Mouse (Mus musculus) heart, embryonic 16.5 days (tissue): ENCODE results near the gene Adipoq. TPM values are rescaled to one million over a fixed set of nuclear protein-coding genes. Genes with fewer than 3 reads are reported as not detected.

Source experiments
- ATAC-seq: fragments of 200-750 bp; cut with Nextera tagmentation; replicated peaks from 2 replicates; pipeline ENCODE4 v1.8.0; 2017; ENCODE audit warnings: moderate number of reproducible peaks; ENCODE audit not compliant: insufficient read depth, low FRiP score; ENCODE audit errors: extremely low read depth
- H3K27ac ChIP-seq: fragments of 300-500 bp; sonication (generic); 2 replicates; pipeline ENCODE4 v1.5.1; 2014; ENCODE audit warnings: mild to moderate bottlenecking, low read length, control low read depth, moderate library complexity
- H3K27me3 ChIP-seq: fragments of 300-500 bp; sonication (generic); 2 replicates; pipeline ENCODE4 v1.6.1; 2014; ENCODE audit warnings: low read length, mixed read lengths; ENCODE audit not compliant: control insufficient read depth, insufficient read depth
- H3K36me3 ChIP-seq: fragments of 300-500 bp; sonication (generic); 2 replicates; pipeline ENCODE4 v1.6.1; 2014; ENCODE audit not compliant: control insufficient read depth, insufficient read depth
- H3K4me1 ChIP-seq: fragments of 300-500 bp; sonication (generic); 2 replicates; pipeline ENCODE4 v1.6.1; 2014; ENCODE audit warnings: low read length, mixed read lengths; ENCODE audit not compliant: control insufficient read depth, insufficient read depth
- H3K4me2 ChIP-seq: fragments of 300-500 bp; sonication (generic); 2 replicates; pipeline ENCODE4 v1.6.1; 2014; ENCODE audit warnings: low read depth, mild to moderate bottlenecking, control low read depth, low read length
- H3K4me3 ChIP-seq: fragments of 300-500 bp; sonication (generic); 2 replicates; pipeline ENCODE4 v1.5.1; 2014; ENCODE audit warnings: mild to moderate bottlenecking, control low read depth, low read length
- H3K9ac ChIP-seq: fragments of 300-500 bp; sonication (generic); 2 replicates; pipeline ENCODE4 v1.6.1; 2014; ENCODE audit warnings: low read length, control low read depth
- H3K9me3 ChIP-seq: fragments of 300-500 bp; sonication (generic); replicated peaks from 2 replicates; pipeline ENCODE4 v1.6.1; 2016; ENCODE audit warnings: low read length; ENCODE audit not compliant: control insufficient read depth
- WGBS: fragments of 180-500 bp; shearing (Covaris S2); extraction: QIAGEN DNeasy Blood & Tissue Kit; methylation state at CpG from one replicate; pipeline ENCODE4 v1.1.7; 2014; 5-methylcytosine and 5-hydroxymethylcytosine counted together
- polyA plus RNA-seq: library from polyadenylated mRNA; unstranded; fragments of >200 nt; fragmentation: Nextera tagmentation; extraction: Ambion mirVana; gene quantifications from 2 replicates; pipeline ENCODE4 v1.2.1, GENCODE M21; 2015

Adipoq gene
- polyA plus RNA-seq, 1 experiment from 2014 or later = not detected

DNA sequence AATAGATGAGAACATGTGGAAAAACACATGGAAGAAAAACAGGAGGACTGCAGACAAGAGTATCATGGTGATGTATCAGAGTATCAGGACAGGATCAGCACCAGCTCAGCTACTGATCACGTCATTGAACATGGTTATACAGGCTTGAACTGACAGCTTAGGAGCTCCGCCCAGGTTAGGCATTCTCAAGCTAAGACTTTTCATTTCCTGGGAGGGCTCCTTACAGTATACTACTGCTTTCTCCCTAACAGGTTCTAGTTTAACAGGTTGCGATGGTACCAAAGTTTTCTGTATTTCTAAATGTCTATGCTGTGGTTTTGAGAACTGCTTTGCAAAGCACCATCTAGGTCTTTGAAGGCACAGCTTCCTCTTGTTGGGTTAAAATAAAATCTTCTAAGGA is 35.2 kb downstream of the Adipoq start:
- no peak for ATAC-seq
- H3K36me3 ChIP-seq = no peaks in the 10 kb centered on the region
- no peak overlapping the region for H3K9ac ChIP-seq
- no peaks in the 10 kb centered on the region for H3K27me3 ChIP-seq
- WGBS = 70% methylated on average over 3 of the region's 3 CpGs
- 0 out of 2 replicates have a peak, but pooled peaks cover 2% of the 10 kb centered on the region for H3K4me1 ChIP-seq
- no peak overlapping the region for H3K4me2 ChIP-seq
- H3K4me3 ChIP-seq = no peak overlapping the region
- no peak overlapping the region for H3K27ac ChIP-seq
- no peaks in the 10 kb centered on the region for H3K9me3 ChIP-seq

DNA sequence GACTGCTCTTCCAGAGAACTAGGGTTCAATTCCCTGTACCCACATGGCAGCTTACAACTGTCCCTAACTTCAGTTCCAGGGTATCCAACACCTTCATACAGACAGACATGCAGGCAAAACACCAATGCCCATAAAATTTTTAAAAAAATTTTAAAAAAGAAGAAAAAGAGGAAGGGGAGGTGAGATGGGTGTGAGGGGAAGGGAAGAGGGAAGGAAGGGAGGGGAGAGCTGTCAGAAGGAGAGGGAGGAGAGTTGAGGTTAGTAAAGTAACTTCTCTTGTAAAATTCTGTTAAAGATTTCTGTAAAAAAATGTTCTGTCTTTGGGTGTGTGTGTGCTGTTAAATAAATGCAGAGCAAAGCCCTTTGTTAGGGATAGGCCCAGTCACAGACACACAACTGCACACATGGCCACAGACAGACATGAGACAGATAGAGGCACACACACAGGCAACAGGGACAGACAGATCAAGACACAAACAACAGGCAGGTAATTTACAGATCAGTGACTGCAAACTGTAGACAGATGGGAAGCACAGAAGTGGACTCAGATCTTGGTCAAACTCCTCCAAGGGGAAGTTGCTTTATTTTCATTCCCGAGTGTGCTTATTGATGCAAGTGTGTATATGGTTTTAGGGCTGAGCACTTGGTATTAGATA is 35.7 kb downstream of the Adipoq start:
- 68% methylated on average over 1 of the region's 1 CpGs for WGBS
- no peak for ATAC-seq
- no peak overlapping the region for H3K4me2 ChIP-seq
- H3K9me3 ChIP-seq = no peaks in the 10 kb centered on the region
- H3K27me3 ChIP-seq = no peaks in the 10 kb centered on the region
- H3K4me3 ChIP-seq = no peak overlapping the region
- no peaks in the 10 kb centered on the region for H3K36me3 ChIP-seq
- H3K4me1 ChIP-seq = 0 out of 2 replicates have a peak, but pooled peaks cover 2% of the 10 kb centered on the region
- no peak overlapping the region for H3K27ac ChIP-seq
- no peak overlapping the region for H3K9ac ChIP-seq

DNA sequence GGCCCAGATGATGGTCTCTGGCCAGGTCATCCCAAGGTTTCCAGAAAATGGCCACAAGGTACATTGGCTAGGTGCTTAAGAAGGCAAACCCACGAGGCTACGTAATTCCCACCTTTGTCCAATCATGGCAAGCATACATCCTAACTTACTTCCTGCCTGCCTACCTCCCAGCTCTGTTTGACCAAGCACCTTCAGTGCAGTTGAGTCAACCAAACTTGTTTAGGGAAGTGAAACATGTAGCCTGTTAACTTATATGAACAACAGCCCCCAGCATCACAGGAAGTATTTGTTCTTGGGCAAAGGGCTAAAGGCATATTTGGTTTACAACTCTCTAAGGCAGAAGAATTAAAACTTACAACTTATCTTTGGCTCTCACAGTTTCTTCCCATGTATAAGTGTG is 39.5 kb downstream of the Adipoq start:
- WGBS = 85% methylated on average over 2 of the region's 2 CpGs
- Histone ChIP-seq H3K4me3 (no peak overlapping the region), H3K4me1 (0 out of 2 replicates have a peak, but pooled peaks cover 2% of the 10 kb centered on the region), H3K9me3 (peaks cover 4% of the 10 kb centered on the region; the same call in 1 of the 2 replicates), H3K36me3 (no peaks in the 10 kb centered on the region), H3K4me2 (no peak overlapping the region), H3K9ac (no peak overlapping the region), H3K27me3 (no peaks in the 10 kb centered on the region), H3K27ac (no peak overlapping the region)
- ATAC-seq = no peak

DNA sequence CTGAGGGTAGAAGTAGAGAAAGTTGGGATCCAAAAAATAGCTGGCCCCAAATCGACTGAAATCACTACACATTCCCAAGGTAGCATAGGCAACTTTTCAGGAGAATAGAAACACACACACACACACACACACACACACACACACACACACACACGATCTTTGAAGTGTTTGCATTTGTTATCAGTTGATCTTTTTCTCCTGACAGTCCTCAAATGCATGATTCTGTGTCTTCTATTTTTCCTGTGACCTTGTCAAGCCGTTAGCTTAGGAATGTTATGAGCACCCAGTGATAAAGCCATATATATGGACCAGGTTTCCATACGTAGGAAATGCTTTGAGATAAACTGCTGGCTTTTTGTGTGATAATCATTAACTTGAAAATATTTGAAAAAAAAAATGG is 40.1 kb downstream of the Adipoq start:
- ATAC-seq = no peak
- no peaks in the 10 kb centered on the region for H3K36me3 ChIP-seq
- no peak overlapping the region for H3K27ac ChIP-seq
- H3K9ac ChIP-seq = no peak overlapping the region
- no peak overlapping the region for H3K4me2 ChIP-seq
- no peaks in the 10 kb centered on the region for H3K27me3 ChIP-seq
- 50% methylated on average over 4 of the region's 4 CpGs for WGBS
- no peak overlapping the region for H3K4me3 ChIP-seq
- H3K4me1 ChIP-seq = 0 out of 2 replicates have a peak, but pooled peaks cover under 1% of the 10 kb centered on the region
- H3K9me3 ChIP-seq = peaks cover 4% of the 10 kb centered on the region; the same call in 1 of the 2 replicates

DNA sequence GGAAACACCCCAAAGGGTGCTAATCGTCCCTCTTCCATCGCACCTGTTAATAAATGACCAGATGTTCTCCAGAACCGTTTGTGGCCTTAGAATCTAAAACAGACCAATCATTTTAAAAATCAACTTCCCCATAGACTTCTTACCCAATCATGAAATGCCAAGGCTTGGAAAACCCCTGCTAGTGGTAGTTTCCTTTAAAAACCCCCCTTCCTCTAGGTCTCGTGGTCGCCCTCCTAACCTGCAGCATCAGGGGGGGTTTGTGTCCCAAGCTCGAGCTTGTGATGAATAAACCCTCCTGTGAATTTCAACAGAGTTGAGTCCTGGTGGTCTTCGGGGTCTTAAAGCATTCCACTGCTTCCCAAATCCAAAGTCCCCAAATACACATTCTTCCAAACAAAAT is 41.6 kb downstream of the Adipoq start:
- peaks cover 4% of the 10 kb centered on the region; the same call in 1 of the 2 replicates for H3K9me3 ChIP-seq
- H3K27ac ChIP-seq = no peak overlapping the region
- H3K4me3 ChIP-seq = no peak overlapping the region
- 67% methylated on average over 7 of the region's 7 CpGs for WGBS
- H3K4me1 ChIP-seq = no peaks in the 10 kb centered on the region
- H3K27me3 ChIP-seq = no peaks in the 10 kb centered on the region
- H3K9ac ChIP-seq = no peak overlapping the region
- H3K36me3 ChIP-seq = no peaks in the 10 kb centered on the region
- ATAC-seq = no peak
- H3K4me2 ChIP-seq = no peak overlapping the region

DNA sequence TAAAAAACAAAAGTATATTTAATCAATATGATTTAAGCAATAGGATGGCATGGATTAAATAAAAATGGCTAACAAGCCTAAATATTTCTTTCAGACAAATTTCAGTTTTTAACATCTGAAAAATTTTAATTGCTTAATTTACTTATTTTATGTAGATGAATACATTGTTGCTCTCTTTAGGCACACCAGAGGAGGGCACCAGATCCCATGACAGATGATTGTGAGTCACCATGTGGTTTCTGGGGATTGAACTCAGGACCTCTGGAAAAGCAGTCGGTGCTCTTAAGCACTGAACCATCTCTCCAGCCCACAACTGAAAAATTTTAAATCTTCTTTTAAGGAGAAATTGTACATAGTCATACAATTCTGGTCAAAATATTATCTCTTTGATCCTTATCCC is 43.3 kb downstream of the Adipoq start:
- no peak for ATAC-seq
- Histone ChIP-seq H3K4me3 (no peak overlapping the region), H3K9ac (no peak overlapping the region), H3K27me3 (no peaks in the 10 kb centered on the region), H3K36me3 (no peaks in the 10 kb centered on the region), H3K27ac (no peak overlapping the region), H3K4me2 (no peak overlapping the region), H3K4me1 (no peaks in the 10 kb centered on the region), H3K9me3 (peaks cover 4% of the 10 kb centered on the region; the same call in 1 of the 2 replicates)
- WGBS = 81% methylated on average over 1 of the region's 1 CpGs

DNA sequence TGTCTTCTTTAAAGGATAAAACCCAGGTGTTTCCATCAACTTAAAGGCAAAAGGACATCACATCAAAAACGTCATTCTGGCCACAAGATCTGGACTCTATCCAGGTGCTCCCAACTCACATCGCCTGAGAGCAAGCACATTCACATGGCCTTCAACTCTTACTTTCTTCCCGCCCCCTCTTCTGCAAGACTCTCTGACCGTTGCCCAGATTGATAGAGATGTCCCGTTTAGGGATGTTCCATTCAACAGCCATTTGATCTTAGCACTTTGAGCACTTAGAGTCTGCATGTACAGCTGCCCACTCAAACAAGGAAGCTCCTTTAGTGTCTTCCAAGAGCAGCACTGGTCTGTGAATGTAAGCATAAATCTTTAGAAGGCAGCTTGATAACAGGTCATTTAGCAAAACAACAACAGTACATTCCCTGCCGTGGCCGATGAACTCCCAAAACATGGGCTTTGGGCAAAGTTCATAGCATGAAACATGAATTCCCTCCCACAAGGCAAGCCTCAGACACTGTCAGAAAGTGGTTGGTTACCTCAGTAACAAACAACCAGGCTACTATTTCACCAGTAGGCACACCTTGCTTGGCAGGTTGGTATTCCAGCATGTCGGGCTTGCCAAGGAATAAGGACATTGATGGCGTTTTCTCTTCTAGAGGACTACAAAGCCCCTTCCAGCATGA is 45.4 kb downstream of the Adipoq start:
- H3K9me3 ChIP-seq = peaks cover 4% of the 10 kb centered on the region; the same call in 1 of the 2 replicates
- 67% methylated on average over 9 of the region's 9 CpGs for WGBS
- no peak overlapping the region for H3K4me2 ChIP-seq
- no peaks in the 10 kb centered on the region for H3K36me3 ChIP-seq
- no peak for ATAC-seq
- no peak overlapping the region for H3K9ac ChIP-seq
- no peak overlapping the region for H3K27ac ChIP-seq
- no peak overlapping the region for H3K4me3 ChIP-seq
- no peaks in the 10 kb centered on the region for H3K27me3 ChIP-seq
- H3K4me1 ChIP-seq = no peaks in the 10 kb centered on the region

DNA sequence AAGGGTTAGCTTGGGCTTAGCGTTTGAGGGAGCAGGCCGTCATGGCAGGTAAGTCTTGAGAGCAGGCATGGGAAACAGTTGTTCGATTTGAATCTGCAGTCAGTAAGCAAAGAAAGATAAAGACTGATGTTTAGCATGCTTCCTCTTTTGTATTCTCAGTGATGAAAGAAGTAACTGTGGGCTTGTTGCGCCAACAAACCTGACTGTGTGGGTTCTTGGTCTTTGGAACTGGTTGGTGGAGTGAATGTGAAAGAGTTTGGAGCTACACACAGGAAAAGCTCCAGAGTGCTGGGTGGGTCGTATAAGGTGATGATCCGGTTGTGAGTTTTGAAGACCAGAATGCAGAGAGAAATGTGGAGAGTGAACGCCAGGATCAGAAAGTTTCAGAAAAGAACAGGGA is 49.3 kb downstream of the Adipoq start:
- H3K27me3 ChIP-seq = no peaks in the 10 kb centered on the region
- 72% methylated on average over 7 of the region's 7 CpGs for WGBS
- no peaks in the 10 kb centered on the region for H3K9me3 ChIP-seq
- H3K4me1 ChIP-seq = no peaks in the 10 kb centered on the region
- no peaks in the 10 kb centered on the region for H3K36me3 ChIP-seq
- ATAC-seq = no peak
- H3K4me2 ChIP-seq = no peak overlapping the region
- no peak overlapping the region for H3K27ac ChIP-seq
- no peak overlapping the region for H3K9ac ChIP-seq
- no peak overlapping the region for H3K4me3 ChIP-seq

DNA sequence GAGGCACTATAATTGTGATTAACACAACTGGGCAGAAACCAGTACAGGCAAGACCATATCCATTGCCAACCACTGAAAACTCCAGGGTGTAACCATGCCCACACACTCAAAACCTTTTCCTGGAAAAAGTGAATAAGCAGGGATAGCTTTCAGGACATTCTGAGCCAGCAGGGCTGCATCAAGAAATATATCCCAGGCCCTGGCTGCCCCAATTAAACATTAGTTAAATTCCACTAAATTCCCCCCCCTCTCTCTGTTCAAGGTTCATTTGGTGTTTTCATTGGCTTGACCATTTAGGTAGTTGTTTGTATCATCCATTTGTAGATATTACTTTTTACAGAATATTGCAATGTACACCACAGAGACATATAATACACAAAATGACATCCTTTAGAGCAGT is 50.0 kb downstream of the Adipoq start:
- Histone ChIP-seq H3K9ac (no peak overlapping the region), H3K4me3 (no peak overlapping the region), H3K27ac (no peak overlapping the region), H3K4me2 (no peak overlapping the region), H3K27me3 (no peaks in the 10 kb centered on the region), H3K36me3 (no peaks in the 10 kb centered on the region), H3K9me3 (no peaks in the 10 kb centered on the region), H3K4me1 (no peaks in the 10 kb centered on the region)
- ATAC-seq = no peak
